Mouse (Mus musculus): Measurements from ENCODE around the gene Trex1.

DNA sequence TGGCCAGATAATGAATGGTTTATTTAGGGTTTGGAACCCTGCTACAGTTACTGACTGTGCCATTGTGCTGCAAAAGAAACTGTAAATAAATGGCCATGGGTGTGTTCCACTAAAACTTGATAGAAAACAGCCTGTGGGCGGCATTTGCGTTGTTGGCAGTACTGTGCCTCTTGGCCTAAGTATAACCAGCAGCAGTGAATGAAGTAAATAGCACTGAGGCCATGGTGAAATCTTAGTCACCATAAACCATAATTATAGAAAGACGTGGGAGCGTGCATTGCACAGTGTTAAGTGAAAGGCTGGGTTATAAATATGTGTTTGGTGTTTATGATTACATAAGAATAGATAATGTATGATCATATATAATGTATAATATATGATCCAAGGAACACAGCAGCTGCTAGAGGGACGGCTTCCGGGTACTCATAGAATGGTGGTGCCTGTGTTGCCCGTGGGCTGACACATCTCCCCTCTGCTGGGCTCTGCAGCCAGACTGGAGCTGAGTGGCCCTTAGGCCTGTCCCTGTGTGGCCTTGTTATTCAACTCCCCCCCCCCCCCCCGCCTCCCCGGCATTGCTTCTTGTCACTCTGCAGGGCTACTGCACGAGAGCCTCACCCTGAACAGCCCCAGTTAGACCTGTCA is 50.4 kb downstream of the Trex1 start:
- no peak for TF ChIP-seq POLR2A (IDR thresholded peaks at IDR 0.05; ENCODE audit: borderline replicate concordance, insufficient read depth, low read length)
- TF ChIP-seq CTCF (IDR thresholded peaks at IDR 0.05; ENCODE audit: borderline replicate concordance, insufficient read depth, low read depth, low read length): no peak

Measured in cerebellum, adult 2 months (tissue).